11 mouse cellular contexts compared by ENCODE assay signal in the genomic region with DNA sequence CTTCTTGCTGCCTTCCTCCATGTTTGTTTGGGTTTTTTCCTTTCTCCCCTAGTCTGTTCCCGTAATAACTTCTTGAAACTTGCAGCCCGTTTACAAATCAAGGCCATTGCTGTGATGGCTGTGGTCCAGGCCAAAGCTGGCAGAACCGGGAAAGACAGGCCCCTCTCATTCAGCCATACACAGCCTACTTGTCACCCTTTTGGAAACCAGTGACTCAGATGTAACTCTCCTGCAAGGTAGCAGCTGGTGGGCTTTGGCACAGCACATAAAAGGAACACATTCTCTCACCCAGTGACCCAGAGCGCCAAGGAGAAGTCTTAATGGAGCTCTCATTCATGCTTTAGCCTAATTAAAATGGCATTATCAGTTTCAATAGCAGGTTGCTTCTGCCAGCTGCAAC.
DNase-seq lines count a peak whose midpoint lies in the region; ATAC-seq lines count a peak whose summit lies in the region.
"Had no signal": no experiment of that assay in that cellular context is flagged by ENCODE, and none has a peak within 500 bp of the region (broad histone marks: within the 10 kb centered on the region; RNA-seq: fewer than 3 reads in every experiment).

No protein-coding gene starts in this region.

- no peak overlapping the region for H3K4me3 ChIP-seq in hindbrain, embryonic 16.5 days (ENCODE audit: low read length)
- H3K4me3 ChIP-seq in neural tube, embryonic 15.5 days (replicated peaks) = no peak overlapping the region
- H3K4me3 ChIP-seq: limb, embryonic 12.5 days; stomach, embryonic 15.5 days had no signal

- no peak overlapping the region for H3K9ac ChIP-seq in hindbrain, embryonic 16.5 days (ENCODE audit: low read depth, low read length)
- H3K9ac ChIP-seq in neural tube, embryonic 15.5 days (replicated peaks) = no peak overlapping the region
- H3K9ac ChIP-seq: limb, embryonic 12.5 days; stomach, embryonic 15.5 days had no signal

- peak; percentile 3 for DNase-seq in embryo, embryonic 11 days
- DNase-seq in embryo, embryonic 10 days (ENCODE audit: low spot score) = no peak
- peak; percentile 3 to 4 for DNase-seq in cerebellum, adult 18-20 months
- no peak for DNase-seq in thymus, postnatal 0 days (ENCODE audit: low spot score)
- DNase-seq in gastrocnemius, postnatal 14 days = no peak
- DNase-seq in heart, postnatal 25 days (ENCODE audit: low spot score) = no peak
- DNase-seq: heart, postnatal 14 days had no signal

- intact Hi-C loops in gastrocnemius, postnatal 14 days (cut with DNase I; ENCODE audit: low total_unique reads) = no loop called here
- intact Hi-C loops in heart, postnatal 25 days (cut with DNase I) = no loop called here

- H3K4me1 ChIP-seq in hindbrain, embryonic 16.5 days (ENCODE audit: control insufficient read depth, insufficient read depth, low read depth, low read length) = no peaks in the 10 kb centered on the region
- H3K4me1 ChIP-seq in neural tube, embryonic 15.5 days = no peaks in the 10 kb centered on the region
- H3K4me1 ChIP-seq: limb, embryonic 12.5 days; stomach, embryonic 15.5 days had no signal

- H3K36me3 ChIP-seq in hindbrain, embryonic 16.5 days (ENCODE audit: control insufficient read depth, insufficient read depth, low read length) = no peaks in the 10 kb centered on the region
- H3K36me3 ChIP-seq in neural tube, embryonic 15.5 days = no peaks in the 10 kb centered on the region
- H3K36me3 ChIP-seq: limb, embryonic 12.5 days; stomach, embryonic 15.5 days had no signal

- WGBS in hindbrain, embryonic 16.5 days = 41% methylated on average over 4 of the region's 4 CpGs
- WGBS in neural tube, embryonic 15.5 days = 52% methylated on average over 4 of the region's 4 CpGs

- no peaks in the 10 kb centered on the region for H3K9me3 ChIP-seq in hindbrain, embryonic 16.5 days (ENCODE audit: control insufficient read depth, low read length)
- no peaks in the 10 kb centered on the region for H3K9me3 ChIP-seq in neural tube, embryonic 15.5 days (replicated peaks)
- H3K9me3 ChIP-seq: limb, embryonic 12.5 days; stomach, embryonic 15.5 days had no signal

- H3K27ac ChIP-seq in hindbrain, embryonic 16.5 days (ENCODE audit: low read depth, low read length) = no peak overlapping the region
- no peak overlapping the region for H3K27ac ChIP-seq in neural tube, embryonic 15.5 days (replicated peaks)
- H3K27ac ChIP-seq: limb, embryonic 12.5 days; stomach, embryonic 15.5 days had no signal

- no peak overlapping the region for H3K4me2 ChIP-seq in hindbrain, embryonic 16.5 days (ENCODE audit: low read length)
- H3K4me2 ChIP-seq in neural tube, embryonic 15.5 days = no peak overlapping the region
- H3K4me2 ChIP-seq: limb, embryonic 12.5 days; stomach, embryonic 15.5 days had no signal

- peaks cover 1% of the 10 kb centered on the region; the same call in 1 of the 2 replicates for H3K27me3 ChIP-seq in hindbrain, embryonic 16.5 days (replicated peaks; ENCODE audit: control insufficient read depth, insufficient read depth, low read length)
- H3K27me3 ChIP-seq in neural tube, embryonic 15.5 days (replicated peaks) = peaks cover 38% of the 10 kb centered on the region; the same call in 1 of the 2 replicates

- ATAC-seq in hindbrain, embryonic 16.5 days = peak; percentile 95
- peak; percentile 75; the same call in 1 of the 2 replicates for ATAC-seq in neural tube, embryonic 15.5 days (ENCODE audit: low FRiP score)

Comparison
In these comparisons a context has a peak if more than half of its experiments do, and no peak if none do; other contexts are left out.
1. DNase-seq: peak in embryo, embryonic 11 days (single experiment) and cerebellum, adult 18-20 months (2 of 2); none in embryo, embryonic 10 days (single experiment), thymus, postnatal 0 days (single experiment), gastrocnemius, postnatal 14 days (single experiment) and heart, postnatal 25 days (single experiment).